Mouse (Mus musculus): Measurements from ENCODE around the gene Calm5.
"Not testable (repeated sequence)": the region's sequence is repeated elsewhere in the genome, so short reads cannot be mapped to it uniquely, and the experiment has no call there.

Gene Calm5

DNA sequence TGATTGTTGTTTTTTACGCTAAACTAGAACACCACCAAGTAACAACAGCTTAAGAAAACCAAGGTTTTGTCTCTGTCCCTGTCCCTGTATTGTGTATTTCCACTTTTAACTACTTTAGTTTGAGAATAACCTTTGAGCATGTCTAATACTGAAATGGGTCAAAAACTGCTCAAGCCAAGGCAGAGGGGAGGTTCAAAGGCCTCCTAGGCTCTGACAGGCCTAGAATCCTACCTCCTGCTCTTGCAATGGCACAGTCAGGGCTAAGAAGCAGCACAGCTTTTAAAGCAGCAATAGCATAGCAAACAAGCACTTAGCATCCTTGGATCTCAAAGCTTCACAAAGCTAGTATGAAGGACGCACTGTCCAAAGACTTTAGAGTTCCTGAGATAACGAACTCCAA lies 35.1 kb downstream of the Calm5 start:
- no peaks in the 10 kb centered on the region for H3K27me3 ChIP-seq (ENCODE audit: control insufficient read depth, insufficient read depth, low read length, poor library complexity, severe bottlenecking)
- H3K36me3 ChIP-seq (ENCODE audit: control insufficient read depth, insufficient read depth, low read length, poor library complexity, severe bottlenecking), result peaks cover 6% of the 10 kb centered on the region
- no peak for DNase-seq (ENCODE audit: low read depth, low spot score)

DNA sequence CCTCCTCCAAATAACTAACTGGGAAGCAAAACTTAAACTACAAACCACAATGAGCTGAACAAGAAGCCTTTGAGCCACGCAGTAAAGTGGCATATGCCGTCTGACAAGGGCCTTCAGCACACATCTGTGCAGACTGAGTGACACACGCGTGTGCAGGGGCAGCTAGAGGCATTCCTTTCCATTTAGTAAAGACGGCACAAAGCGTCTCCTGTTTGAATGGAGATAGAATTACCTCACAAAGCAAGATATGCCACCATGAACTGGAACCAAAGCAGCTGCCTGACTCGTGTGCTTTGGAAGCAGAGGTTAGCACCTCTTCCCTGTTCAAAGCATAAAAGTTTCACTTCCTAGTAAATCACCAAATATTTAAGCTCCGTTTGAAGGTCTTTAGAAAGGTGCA lies 36.1 kb downstream of the Calm5 start:
- H3K27me3 ChIP-seq (ENCODE audit: control insufficient read depth, insufficient read depth, low read length, poor library complexity, severe bottlenecking), result no peaks in the 10 kb centered on the region
- peaks cover 5% of the 10 kb centered on the region; the same call in 1 of the 2 replicates for H3K36me3 ChIP-seq (ENCODE audit: control insufficient read depth, insufficient read depth, low read length, poor library complexity, severe bottlenecking)
- peak; percentile 52 for DNase-seq (ENCODE audit: low read depth, low spot score)

DNA sequence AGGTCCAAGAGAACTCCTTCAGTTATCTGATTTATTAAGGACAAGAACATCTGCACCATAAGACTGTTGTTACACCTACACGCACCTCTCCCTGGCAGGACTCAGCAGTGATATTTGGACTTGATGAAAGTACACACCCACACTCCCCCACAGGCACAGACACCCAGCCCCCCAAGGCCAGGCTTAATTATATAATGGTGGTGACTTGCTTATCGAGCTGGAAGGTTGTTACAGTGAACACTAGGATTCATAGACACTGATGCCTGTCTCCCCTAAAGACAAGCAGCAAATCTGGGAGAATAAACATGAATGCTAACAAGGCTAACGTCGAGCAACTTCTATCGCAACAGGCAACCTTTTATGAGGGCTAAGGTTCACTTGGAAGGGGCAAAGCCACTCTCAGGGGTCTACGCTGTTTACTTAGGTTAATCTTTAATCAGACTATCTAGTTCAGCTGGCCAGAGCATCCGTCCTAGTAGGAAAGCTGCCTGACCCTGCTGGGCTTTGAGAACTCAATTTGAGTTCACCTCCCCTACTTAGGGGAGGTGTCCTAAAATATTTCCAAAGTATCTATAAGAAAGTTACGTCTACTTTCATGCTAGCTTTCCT lies 37.6 kb downstream of the Calm5 start:
- no peak for DNase-seq (ENCODE audit: low read depth, low spot score)
- Histone ChIP-seq H3K36me3 (ENCODE audit: control insufficient read depth, insufficient read depth, low read length, poor library complexity, severe bottlenecking) (peaks cover 3% of the 10 kb centered on the region; the same call in 1 of the 2 replicates), H3K27me3 (ENCODE audit: control insufficient read depth, insufficient read depth, low read length, poor library complexity, severe bottlenecking) (no peaks in the 10 kb centered on the region)

DNA sequence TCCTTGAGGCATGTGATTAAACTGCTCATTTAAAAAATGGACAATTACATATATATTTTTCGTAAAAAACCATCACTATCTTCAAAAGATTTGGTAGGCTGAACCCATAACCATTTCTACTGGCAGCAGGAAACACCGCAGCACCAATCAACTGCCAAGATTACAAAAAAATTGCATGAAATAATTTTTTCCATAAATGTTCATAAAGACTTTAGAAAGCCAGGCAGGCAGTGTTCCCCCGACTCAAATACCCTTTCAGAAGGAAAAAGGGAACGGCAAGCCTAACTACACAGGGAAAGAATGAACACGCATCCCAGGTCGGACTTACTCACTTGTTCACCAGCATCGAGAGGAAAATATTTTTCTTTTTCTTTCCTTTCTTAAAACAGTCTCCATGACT lies 38.6 kb downstream of the Calm5 start:
- Histone ChIP-seq H3K27me3 (ENCODE audit: control insufficient read depth, insufficient read depth, low read length, poor library complexity, severe bottlenecking) (no peaks in the 10 kb centered on the region), H3K36me3 (ENCODE audit: control insufficient read depth, insufficient read depth, low read length, poor library complexity, severe bottlenecking) (no peaks in the 10 kb centered on the region)
- no peak for DNase-seq (ENCODE audit: low read depth, low spot score)

DNA sequence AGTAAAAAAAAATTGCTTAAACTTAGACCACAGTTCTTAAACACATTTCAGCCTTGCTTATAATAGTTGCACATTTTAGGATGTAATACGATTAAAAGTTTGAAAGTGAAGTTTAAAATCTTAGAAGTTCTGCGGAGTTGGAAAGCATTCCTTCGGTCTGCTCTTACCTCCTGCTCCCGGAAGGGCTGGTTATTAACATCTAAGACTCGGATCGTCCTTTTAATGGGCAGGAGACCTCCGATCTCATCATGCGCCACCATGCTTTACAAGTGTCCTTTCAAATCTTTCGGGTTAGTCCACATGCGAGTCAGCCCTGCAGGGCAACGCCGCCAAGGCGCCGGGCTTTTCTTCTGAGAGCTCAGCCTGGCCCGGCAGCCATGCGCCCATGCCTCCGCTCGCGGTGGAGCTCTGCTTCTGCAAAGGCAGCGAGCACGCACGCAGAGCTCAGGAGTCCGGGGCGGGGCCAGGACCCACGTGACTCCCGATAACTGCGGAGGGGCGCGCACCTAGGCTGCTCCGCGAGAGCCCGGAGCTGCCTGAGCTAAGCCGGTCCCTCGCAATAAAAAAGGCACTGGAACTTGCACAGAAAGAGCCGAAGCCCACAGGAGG lies 39.3 kb downstream of the Calm5 start:
- H3K36me3 ChIP-seq (ENCODE audit: control insufficient read depth, insufficient read depth, low read length, poor library complexity, severe bottlenecking), result no peaks in the 10 kb centered on the region
- DNase-seq (ENCODE audit: low read depth, low spot score), result peak; percentile 90
- no peaks in the 10 kb centered on the region for H3K27me3 ChIP-seq (ENCODE audit: control insufficient read depth, insufficient read depth, low read length, poor library complexity, severe bottlenecking)

DNA sequence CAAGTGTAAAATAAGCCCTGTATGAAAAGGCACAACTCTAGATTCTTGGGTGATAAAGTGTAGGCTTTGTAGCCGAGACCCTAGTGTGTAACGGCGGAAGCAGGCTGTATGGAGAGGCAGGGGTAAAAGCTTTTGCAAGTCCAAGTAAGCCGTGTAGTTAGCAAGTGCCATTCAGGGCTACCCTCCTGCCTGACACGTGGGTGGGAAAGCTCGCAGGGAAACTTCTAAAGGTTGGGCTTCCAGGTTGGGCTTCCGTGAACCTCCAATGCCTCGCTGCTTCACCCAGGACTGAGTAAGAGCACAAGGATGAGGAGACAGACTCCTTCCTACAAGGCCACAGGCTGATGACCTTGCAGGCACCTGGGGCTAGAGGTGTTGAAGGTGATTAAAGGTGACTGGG lies 40.6 kb downstream of the Calm5 start:
- Histone ChIP-seq H3K27me3 (ENCODE audit: control insufficient read depth, insufficient read depth, low read length, poor library complexity, severe bottlenecking) (no peaks in the 10 kb centered on the region), H3K36me3 (ENCODE audit: control insufficient read depth, insufficient read depth, low read length, poor library complexity, severe bottlenecking) (no peaks in the 10 kb centered on the region)
- no peak for DNase-seq (ENCODE audit: low read depth, low spot score)

DNA sequence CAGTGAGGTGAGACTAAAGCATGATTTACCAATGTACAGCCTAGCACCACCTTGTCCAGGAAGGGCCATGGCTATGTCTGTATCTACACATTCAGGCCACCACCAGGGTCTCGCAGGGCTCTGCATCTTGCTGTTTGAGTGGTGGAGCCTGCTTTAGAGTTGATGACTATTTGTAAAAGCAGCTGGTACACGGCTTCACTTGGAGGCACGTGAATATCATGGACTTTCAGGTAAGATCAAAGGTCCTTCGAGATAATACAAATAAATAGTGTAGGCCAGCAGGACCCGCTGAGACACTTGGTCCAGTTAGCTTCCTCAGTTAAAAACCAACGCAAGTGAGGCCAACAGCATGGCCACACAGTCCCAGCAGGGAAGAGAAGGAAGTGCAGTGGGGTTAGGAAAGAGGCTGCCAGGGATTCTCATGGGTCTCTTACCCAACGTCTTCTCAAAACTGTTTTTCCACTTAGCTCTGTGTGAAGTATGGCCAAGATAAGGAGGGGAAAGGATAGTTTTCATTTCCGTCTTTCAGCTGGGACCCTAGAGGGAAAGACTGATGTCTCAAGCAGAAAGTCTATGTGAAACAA lies 41.5 kb downstream of the Calm5 start:
- no peaks in the 10 kb centered on the region for H3K27me3 ChIP-seq (ENCODE audit: control insufficient read depth, insufficient read depth, low read length, poor library complexity, severe bottlenecking)
- DNase-seq (ENCODE audit: low read depth, low spot score), result no peak
- no peaks in the 10 kb centered on the region for H3K36me3 ChIP-seq (ENCODE audit: control insufficient read depth, insufficient read depth, low read length, poor library complexity, severe bottlenecking)

DNA sequence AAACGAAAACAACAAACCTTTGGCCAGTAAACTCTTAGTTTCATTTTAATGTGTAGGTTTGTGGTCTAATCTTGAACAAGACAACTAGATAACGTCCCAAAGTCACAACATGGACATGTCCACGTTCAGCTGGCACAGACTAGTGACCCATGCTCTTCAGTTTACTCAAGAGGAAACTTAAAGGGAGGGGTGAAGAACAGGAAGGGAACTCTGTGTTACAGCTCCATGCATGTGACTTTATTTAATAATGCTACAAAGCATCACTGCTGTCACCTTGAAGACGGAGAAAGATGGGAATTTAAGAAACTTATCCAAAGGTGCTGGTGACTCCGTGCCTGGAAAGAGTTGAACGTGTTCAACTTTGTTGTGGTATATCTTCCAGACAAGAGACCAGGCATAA lies 42.1 kb downstream of the Calm5 start:
- H3K36me3 ChIP-seq (ENCODE audit: control insufficient read depth, insufficient read depth, low read length, poor library complexity, severe bottlenecking), result no peaks in the 10 kb centered on the region
- no peak for DNase-seq (ENCODE audit: low read depth, low spot score)
- no peaks in the 10 kb centered on the region for H3K27me3 ChIP-seq (ENCODE audit: control insufficient read depth, insufficient read depth, low read length, poor library complexity, severe bottlenecking)

DNA sequence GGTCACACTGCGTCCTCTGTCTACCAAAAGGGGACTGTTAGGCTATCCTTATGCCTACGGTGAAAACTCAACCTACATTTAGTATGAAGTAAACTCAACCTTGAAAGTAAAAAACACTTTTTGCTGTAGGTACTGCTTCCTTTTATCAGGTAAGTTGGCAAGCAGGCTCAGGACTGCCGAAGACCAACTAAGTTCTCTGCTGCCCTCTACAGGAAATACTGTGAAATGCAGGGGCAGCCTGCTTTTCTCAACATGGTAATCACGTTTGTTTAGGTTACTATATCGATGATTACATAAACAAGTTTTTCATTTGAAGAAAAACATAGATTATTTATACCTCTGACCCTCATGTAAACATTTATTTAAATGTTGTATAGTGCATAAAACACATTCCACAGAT lies 42.9 kb downstream of the Calm5 start:
- DNase-seq (ENCODE audit: low read depth, low spot score), result peak; percentile 88
- no peaks in the 10 kb centered on the region for H3K36me3 ChIP-seq (ENCODE audit: control insufficient read depth, insufficient read depth, low read length, poor library complexity, severe bottlenecking)
- no peaks in the 10 kb centered on the region for H3K27me3 ChIP-seq (ENCODE audit: control insufficient read depth, insufficient read depth, low read length, poor library complexity, severe bottlenecking)

DNA sequence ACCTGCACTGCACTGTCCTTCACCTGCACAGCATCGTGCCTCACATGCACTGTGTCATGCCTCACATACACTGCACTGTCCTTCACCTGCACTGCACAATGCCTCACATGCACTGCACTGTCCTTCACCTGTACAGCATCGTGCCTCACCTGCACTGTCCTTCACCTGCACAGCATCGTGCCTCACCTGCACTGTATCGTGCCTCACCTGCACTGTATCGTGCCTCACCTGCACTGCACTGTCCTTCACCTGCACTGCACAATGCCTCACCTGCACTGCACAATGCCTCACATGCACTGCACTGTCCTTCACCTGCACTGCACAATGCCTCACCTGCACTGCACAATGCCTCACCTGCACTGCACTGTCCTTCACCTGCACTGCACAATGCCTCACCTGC lies 44.2 kb downstream of the Calm5 start:
- DNase-seq (ENCODE audit: low read depth, low spot score); H3K36me3 ChIP-seq (ENCODE audit: control insufficient read depth, insufficient read depth, low read length, poor library complexity, severe bottlenecking); H3K27me3 ChIP-seq (ENCODE audit: control insufficient read depth, insufficient read depth, low read length, poor library complexity, severe bottlenecking): not testable (repeated sequence)

DNA sequence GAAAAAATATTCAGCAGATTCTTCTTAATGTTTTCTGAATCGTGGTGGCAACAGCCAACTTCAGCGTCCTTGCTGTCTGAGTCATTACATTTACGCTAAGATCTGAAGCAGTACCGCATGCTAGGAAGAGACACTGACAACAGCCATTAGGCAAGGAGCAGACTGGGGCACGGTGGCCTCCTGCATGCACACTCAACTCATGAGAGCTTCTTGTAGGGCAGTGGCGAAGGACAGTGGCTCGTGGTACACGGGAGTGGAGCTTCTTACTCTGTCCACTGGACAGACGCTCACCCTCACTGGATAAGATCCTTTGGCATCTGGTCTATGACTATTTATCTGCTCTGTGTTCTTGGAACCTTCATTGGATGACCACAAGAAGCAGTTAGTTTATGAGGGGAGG lies 45.3 kb downstream of the Calm5 start:
- DNase-seq (ENCODE audit: low read depth, low spot score), result no peak
- no peaks in the 10 kb centered on the region for H3K27me3 ChIP-seq (ENCODE audit: control insufficient read depth, insufficient read depth, low read length, poor library complexity, severe bottlenecking)
- no peaks in the 10 kb centered on the region for H3K36me3 ChIP-seq (ENCODE audit: control insufficient read depth, insufficient read depth, low read length, poor library complexity, severe bottlenecking)
